Mouse (Mus musculus): ENCODE results near the gene Adh4. TPM values are rescaled to one million over a fixed set of nuclear protein-coding genes. Genes with fewer than 3 reads are reported as not detected.
"Not testable (repeated sequence)": the region's sequence is repeated elsewhere in the genome, so short reads cannot be mapped to it uniquely, and the experiment has no call there.

Adh4 gene
- total RNA-seq, 2 experiments from 2014 or later = not detected

GRCm38 (mm10) chr3:138448077-138448860 is 33.0 kb downstream of the Adh4 start:
- intact Hi-C loops (cut with DNase I) = no loop called here
- no peak overlapping the region for H3K27ac ChIP-seq
- no peak for DNase-seq (ENCODE audit: extremely low spot score in 1 of 2, low spot score in 2 of 2)
- TF ChIP-seq CTCF (IDR thresholded peaks at IDR 0.05) = no peak
- no peak overlapping the region for H3K4me3 ChIP-seq

DNA sequence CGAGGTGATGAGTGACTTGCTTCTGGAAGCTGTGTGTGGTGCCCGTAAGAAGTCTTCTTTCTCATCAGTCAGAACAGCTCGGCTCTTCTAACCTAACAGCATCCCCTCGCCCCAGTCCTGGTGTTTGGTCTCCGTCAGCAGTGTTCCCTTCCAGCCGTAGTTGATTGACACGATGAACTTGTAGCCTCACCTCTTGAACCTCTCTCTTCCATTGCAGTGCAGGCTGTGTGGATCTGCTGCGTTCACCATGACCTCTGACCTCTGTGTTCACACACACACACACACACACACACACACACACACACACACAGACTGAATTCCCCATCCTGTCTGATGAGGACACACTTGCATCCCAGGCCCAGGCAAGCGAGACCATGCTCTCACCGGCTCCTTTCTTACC is 36.9 kb downstream of the Adh4 start:
- Histone ChIP-seq H3K4me3 (no peak overlapping the region), H3K27ac (no peak overlapping the region)
- no peak for TF ChIP-seq CTCF (IDR thresholded peaks at IDR 0.05)
- intact Hi-C loops (cut with DNase I) = no loop called here
- DNase-seq (ENCODE audit: extremely low spot score in 1 of 2, low spot score in 2 of 2) = no peak

DNA sequence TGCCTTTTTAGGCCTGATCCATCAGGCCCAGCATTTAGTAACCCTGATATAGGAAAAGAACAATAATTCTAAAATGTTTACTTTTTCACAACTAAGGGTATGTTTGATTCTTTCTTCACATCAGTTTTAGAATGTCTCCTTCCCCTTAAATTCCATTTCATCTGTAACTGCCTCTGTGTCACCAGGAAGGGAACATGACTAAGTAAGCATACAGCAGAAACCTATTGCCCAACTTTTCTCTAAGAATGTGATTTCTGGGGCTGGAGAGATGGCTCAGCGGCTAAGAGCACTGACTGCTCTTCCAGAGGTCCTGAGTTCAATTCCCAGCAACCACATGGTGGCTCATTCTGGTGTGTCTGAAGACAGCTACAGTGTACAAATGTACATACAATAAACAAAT is 39.0 kb downstream of the Adh4 start:
- no peak for TF ChIP-seq CTCF (IDR thresholded peaks at IDR 0.05)
- DNase-seq (ENCODE audit: extremely low spot score in 1 of 2, low spot score in 2 of 2) = no peak
- Histone ChIP-seq H3K27ac (no peak overlapping the region), H3K4me3 (no peak overlapping the region)
- intact Hi-C loops (cut with DNase I) = no loop called here

DNA sequence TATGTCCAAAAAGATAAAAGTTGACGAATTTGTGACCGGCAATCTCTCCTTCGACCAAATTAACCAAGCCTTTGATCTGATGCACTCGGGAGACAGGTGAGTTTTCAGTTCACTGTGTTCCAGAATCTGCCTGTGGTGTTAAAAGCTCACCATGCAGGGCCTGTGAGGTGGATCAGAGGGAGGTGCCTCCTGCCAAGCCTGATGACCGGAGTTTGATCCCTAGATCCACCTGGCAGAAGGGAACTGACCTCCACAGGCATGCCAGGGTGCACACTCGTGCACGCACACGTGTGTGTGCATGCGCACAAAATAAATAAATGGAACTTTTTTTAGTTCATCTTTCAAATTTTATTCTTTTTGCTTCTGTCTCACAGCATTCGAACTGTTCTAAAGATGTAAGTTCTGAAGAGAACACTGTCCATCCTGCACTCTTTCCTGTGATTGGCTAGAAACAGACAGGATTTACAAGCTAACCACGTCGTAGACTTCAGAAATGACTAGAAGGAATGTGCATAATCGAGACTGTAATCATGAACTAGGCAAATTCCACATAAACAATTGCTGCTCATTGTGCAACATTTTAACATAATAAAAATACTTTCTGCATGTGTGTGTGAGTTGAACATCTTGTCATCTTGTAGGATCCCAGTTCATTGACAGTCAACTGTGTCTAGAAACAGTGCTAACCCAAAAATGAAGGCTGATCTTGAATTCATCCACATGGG is 39.6 kb downstream of the Adh4 start:
- no peak for TF ChIP-seq CTCF (IDR thresholded peaks at IDR 0.05)
- intact Hi-C loops (cut with DNase I) = no loop called here
- no peak for DNase-seq (ENCODE audit: extremely low spot score in 1 of 2, low spot score in 2 of 2)
- no peak overlapping the region for H3K27ac ChIP-seq
- H3K4me3 ChIP-seq = no peak overlapping the region

GRCm38 (mm10) chr3:138458441-138458840 is 43.2 kb downstream of the Adh4 start:
- no peak overlapping the region for H3K27ac ChIP-seq
- TF ChIP-seq CTCF (IDR thresholded peaks at IDR 0.05) = no peak
- no peak for DNase-seq (ENCODE audit: extremely low spot score in 1 of 2, low spot score in 2 of 2)
- intact Hi-C loops (cut with DNase I) = no loop called here
- H3K4me3 ChIP-seq = no peak overlapping the region

- Histone ChIP-seq H3K4me3 (no peak overlapping the region), H3K27ac (no peak overlapping the region)
- TF ChIP-seq CTCF (IDR thresholded peaks at IDR 0.05) = peak; percentile 52
- DNase-seq (ENCODE audit: extremely low spot score in 1 of 2, low spot score in 2 of 2) = peak in 1 of 2 experiments; percentile 35
- intact Hi-C loops (cut with DNase I) = loop anchor here (5.0 kb wide), 2 partner anchors 162 to 447 kb away; no protein-coding TSS in a partner anchor
These were observed 45.0 kb downstream of the Adh4 start for GRCm38 (mm10) chr3:138460260-138460659.

DNA sequence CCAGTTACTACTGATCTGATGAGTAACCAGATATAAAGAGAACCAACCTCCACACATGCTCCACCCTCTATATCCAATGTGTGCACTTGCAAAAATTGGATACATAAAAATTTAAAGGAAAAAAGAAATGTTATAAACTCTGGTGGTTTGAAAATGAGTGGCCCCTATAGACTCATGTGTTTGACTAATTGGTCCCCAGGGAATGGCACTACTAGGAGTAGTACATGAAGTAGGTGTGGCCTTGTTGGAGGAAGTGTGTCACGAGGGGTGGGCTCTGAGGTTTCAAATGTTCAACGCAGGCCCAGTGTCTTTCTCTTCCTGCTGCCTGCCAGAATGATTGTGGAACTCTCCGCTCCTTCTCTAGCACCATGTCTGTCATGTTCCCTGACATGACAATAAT is 46.6 kb downstream of the Adh4 start:
- intact Hi-C loops (cut with DNase I) = loop anchor here (5.0 kb wide), 2 partner anchors 160 to 445 kb away; no protein-coding TSS in a partner anchor

GRCm38 (mm10) chr3:138463137-138463536 is 47.9 kb downstream of the Adh4 start:
- Histone ChIP-seq H3K27ac (no peak overlapping the region), H3K4me3 (no peak overlapping the region)
- DNase-seq (ENCODE audit: extremely low spot score in 1 of 2, low spot score in 2 of 2) = no peak
- TF ChIP-seq CTCF (IDR thresholded peaks at IDR 0.05) = peak; percentile 56
- intact Hi-C loops (cut with DNase I) = loop anchor here (5.0 kb wide), 2 partner anchors 159 to 444 kb away; no protein-coding TSS in a partner anchor

More for the DNA sequence above, 46.6 kb downstream of the Adh4 start:
- no peak overlapping the region for H3K4me3 ChIP-seq
- no peak overlapping the region for H3K27ac ChIP-seq
- no peak for TF ChIP-seq CTCF (IDR thresholded peaks at IDR 0.05)
- DNase-seq (ENCODE audit: extremely low spot score in 1 of 2, low spot score in 2 of 2) = no peak

DNA sequence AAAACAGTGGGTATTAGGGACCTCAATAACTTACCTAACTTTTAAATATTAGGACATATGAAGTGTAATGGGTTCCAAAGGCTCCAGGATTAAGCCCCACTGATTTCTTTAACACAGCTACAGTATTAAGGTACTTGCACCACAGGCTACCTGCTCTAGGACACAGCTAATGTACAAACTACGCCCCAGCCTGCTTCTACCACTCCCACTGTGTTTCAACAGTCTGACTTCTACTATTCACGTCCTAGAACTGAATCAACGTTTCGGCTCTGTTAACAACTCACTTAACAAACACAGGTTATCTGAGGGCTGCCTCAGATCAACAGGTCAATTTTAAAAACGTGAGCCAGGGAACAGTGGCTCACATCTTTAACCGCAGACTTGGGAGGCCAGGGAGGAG is 48.5 kb downstream of the Adh4 start:
- DNase-seq (ENCODE audit: extremely low spot score in 1 of 2, low spot score in 2 of 2) = no peak
- Histone ChIP-seq H3K27ac (no peak overlapping the region), H3K4me3 (no peak overlapping the region)
- intact Hi-C loops (cut with DNase I) = loop anchor here (5.0 kb wide), 2 partner anchors 158 to 443 kb away; no protein-coding TSS in a partner anchor
- no peak for TF ChIP-seq CTCF (IDR thresholded peaks at IDR 0.05)

GRCm38 (mm10) chr3:138464573-138465147 is 49.4 kb downstream of the Adh4 start:
- Histone ChIP-seq H3K4me3 (no peak overlapping the region), H3K27ac (no peak overlapping the region)
- TF ChIP-seq CTCF (IDR thresholded peaks at IDR 0.05) = no peak
- no peak for DNase-seq (ENCODE audit: extremely low spot score in 1 of 2, low spot score in 2 of 2)
- intact Hi-C loops (cut with DNase I) = loop anchor here (5.0 kb wide), 2 partner anchors 158 to 443 kb away; no protein-coding TSS in a partner anchor

GRCm38 (mm10) chr3:138466656-138467055 is 51.4 kb downstream of the Adh4 start:
- intact Hi-C loops (cut with DNase I); DNase-seq (ENCODE audit: extremely low spot score in 1 of 2, low spot score in 2 of 2); H3K4me3 ChIP-seq; H3K27ac ChIP-seq: not testable (repeated sequence)

DNA sequence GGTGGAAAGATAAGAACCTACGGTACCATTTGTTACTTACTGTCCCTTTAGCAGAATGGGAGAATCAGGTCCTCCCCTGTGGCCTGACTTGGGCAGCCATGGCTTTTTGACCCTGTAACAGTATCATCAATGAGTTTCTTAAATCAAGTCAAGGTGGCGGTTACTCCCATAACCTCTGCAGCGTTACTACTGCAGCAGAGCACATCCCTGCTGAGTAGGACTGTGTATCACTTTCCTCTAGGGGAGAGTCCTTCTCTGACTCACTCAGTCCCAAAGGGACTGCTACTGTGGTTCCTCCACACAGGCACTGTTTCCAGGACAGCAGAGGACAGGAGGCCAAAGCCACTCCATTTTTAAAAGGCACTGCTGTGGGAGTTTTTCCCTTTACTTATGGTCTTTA is 55.8 kb downstream of the Adh4 start:
- intact Hi-C loops (cut with DNase I) = no loop called here
- no peak overlapping the region for H3K27ac ChIP-seq
- no peak for DNase-seq (ENCODE audit: extremely low spot score in 1 of 2, low spot score in 2 of 2)
- no peak for TF ChIP-seq CTCF (IDR thresholded peaks at IDR 0.05)
- no peak overlapping the region for H3K4me3 ChIP-seq
